Mouse (Mus musculus) megakaryocyte, embryonic 14.5 days (primary cell): ENCODE measurements at regions not wholly inside any gene's neighbourhood (a gene's known extent, or its start where the extent isn't known, plus 50 kb on each side); places are given as distances from the start of the nearest gene placed in this dataset.

Source experiments
- FLI1 ChIP-seq: IDR thresholded peaks from 2 replicates; pipeline ENCODE4 v1.6.1; 2012; ENCODE audit warnings: low read length, inconsistent platforms, mixed read lengths
- GATA1 ChIP-seq: IDR thresholded peaks from 3 replicates; pipeline ENCODE4 v1.6.1; 2012; ENCODE audit warnings: mixed read lengths, low read length, inconsistent platforms, borderline replicate concordance

- no peak for TF ChIP-seq GATA1
- no peak for TF ChIP-seq FLI1
Observed at GRCm38 (mm10) chr9:116278862-116279261, 103.7 kb upstream of the Tgfbr2 start.
